Comparison of ENCODE assay signal across 8 mouse cellular contexts in the genomic region with DNA sequence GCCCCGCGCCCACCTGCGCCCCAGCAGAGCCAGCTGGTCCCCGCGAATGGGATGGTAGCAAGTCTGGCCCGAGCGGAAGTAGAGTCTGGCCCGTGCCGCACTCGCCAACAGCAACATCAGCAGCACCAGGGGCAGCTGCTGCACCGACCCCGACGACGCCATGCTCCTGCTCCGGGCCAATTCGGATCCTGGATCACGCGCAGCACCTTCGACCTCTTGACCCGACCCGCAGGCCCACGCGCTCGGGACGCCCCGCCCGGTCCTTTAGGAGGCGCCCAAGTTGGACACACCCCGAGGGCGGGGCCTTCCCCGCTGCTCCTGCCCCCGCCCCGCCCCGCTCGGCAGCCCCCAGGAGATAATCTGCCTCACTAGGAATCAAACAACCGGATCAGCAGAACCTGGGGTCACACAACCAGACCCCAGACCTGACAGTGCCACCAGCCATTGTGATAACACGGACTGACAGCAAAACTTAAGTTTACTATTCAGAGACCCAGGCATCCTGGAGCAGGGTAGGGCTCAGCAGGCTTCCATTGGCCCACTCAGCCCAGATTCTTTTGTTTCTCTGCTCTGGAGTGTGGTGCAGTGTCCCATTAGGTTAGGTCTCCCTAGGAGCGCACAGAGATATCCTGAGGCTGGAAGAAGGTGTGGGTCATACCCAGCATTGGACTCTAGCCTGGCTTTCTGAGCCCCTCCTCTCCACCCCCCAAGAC. TPM values are rescaled to one million over a fixed set of nuclear protein-coding genes. Genes with fewer than 3 reads are reported as not detected.
DNase-seq lines count a peak whose midpoint lies in the region; ATAC-seq and TF ChIP-seq lines count a peak whose summit lies in the region.

TSS of gene Ctsz (minus strand) at position 303 of the 713 bp plus-strand sequence.

- TF ChIP-seq POLR2A in limb, embryonic 14.5 days (IDR thresholded peaks at IDR 0.05; ENCODE audit: borderline replicate concordance, extremely low read depth, insufficient read depth, insufficient read length) = 0 out of 2 replicates have a peak, but pooled peaks have one; percentile 8

- peak; percentile 49 for ATAC-seq in embryonic facial prominence, embryonic 12.5 days (ENCODE audit: insufficient number of reproducible peaks, insufficient read depth, low FRiP score, low TSS enrichment)
- peak; percentile 72 for ATAC-seq in limb, embryonic 14.5 days (ENCODE audit: low FRiP score, low read depth)
- ATAC-seq in midbrain, embryonic 15.5 days (replicated peaks) = peak; percentile 73

- H3K27me3 ChIP-seq in embryonic facial prominence, embryonic 12.5 days = no peaks in the 10 kb centered on the region
- H3K27me3 ChIP-seq in limb, embryonic 14.5 days (ENCODE audit: control insufficient read depth, insufficient read depth, low read length) = no peaks in the 10 kb centered on the region
- no peaks in the 10 kb centered on the region for H3K27me3 ChIP-seq in midbrain, embryonic 15.5 days (replicated peaks)

- under 1% methylated on average over 38 of the region's 38 CpGs for WGBS in embryonic facial prominence, embryonic 12.5 days
- under 1% methylated on average over 34 of the region's 38 CpGs for WGBS in limb, embryonic 14.5 days
- WGBS in midbrain, embryonic 15.5 days = under 1% methylated on average over 38 of the region's 38 CpGs

- H3K36me3 ChIP-seq in embryonic facial prominence, embryonic 12.5 days = peaks cover 12% of the 10 kb centered on the region; the same call in 1 of the 2 replicates
- 0 out of 2 replicates have a peak, but pooled peaks cover 16% of the 10 kb centered on the region for H3K36me3 ChIP-seq in limb, embryonic 14.5 days (ENCODE audit: control insufficient read depth, insufficient read depth, low read length)
- no peaks in the 10 kb centered on the region for H3K36me3 ChIP-seq in midbrain, embryonic 15.5 days (replicated peaks)

- H3K9ac ChIP-seq in embryonic facial prominence, embryonic 12.5 days = peak within 1 kb of the TSS; percentile 54
- H3K9ac ChIP-seq in limb, embryonic 14.5 days (ENCODE audit: low read depth, low read length, severe bottlenecking) = peak within 1 kb of the TSS; percentile 65
- H3K9ac ChIP-seq in midbrain, embryonic 15.5 days = peak within 1 kb of the TSS; percentile 47

- H3K27ac ChIP-seq in embryonic facial prominence, embryonic 12.5 days = no peak within 1 kb of the TSS
- no peak within 1 kb of the TSS for H3K27ac ChIP-seq in limb, embryonic 14.5 days (replicated peaks; ENCODE audit: low read depth, low read length)
- no peak within 1 kb of the TSS for H3K27ac ChIP-seq in midbrain, embryonic 15.5 days

- peaks cover 28% of the 10 kb centered on the region for H3K4me1 ChIP-seq in embryonic facial prominence, embryonic 12.5 days
- peaks cover 23% of the 10 kb centered on the region for H3K4me1 ChIP-seq in limb, embryonic 14.5 days (ENCODE audit: control insufficient read depth, insufficient read depth, low read length)
- peaks cover 21% of the 10 kb centered on the region for H3K4me1 ChIP-seq in midbrain, embryonic 15.5 days

- H3K9me3 ChIP-seq in embryonic facial prominence, embryonic 12.5 days = no peaks in the 10 kb centered on the region
- no peaks in the 10 kb centered on the region for H3K9me3 ChIP-seq in limb, embryonic 14.5 days (ENCODE audit: control insufficient read depth, low read length)
- H3K9me3 ChIP-seq in midbrain, embryonic 15.5 days = no peaks in the 10 kb centered on the region

- H3K4me2 ChIP-seq in embryonic facial prominence, embryonic 12.5 days (replicated peaks) = peak within 1 kb of the TSS; percentile 73
- H3K4me2 ChIP-seq in limb, embryonic 14.5 days (replicated peaks; ENCODE audit: low read depth, low read length, severe bottlenecking) = peak within 1 kb of the TSS; percentile 73
- peak within 1 kb of the TSS; percentile 83 for H3K4me2 ChIP-seq in midbrain, embryonic 15.5 days

- peak; percentile 54 to 66 for DNase-seq in urinary bladder, adult 18-20 months (ENCODE audit: low spot score in 2 of 2)
- DNase-seq in urinary bladder, postnatal 10 days (ENCODE audit: low spot score) = no peak
- DNase-seq in heart, adult 8-10 months (ENCODE audit: low spot score) = peak; percentile 58
- peak; percentile 76 to 82 for DNase-seq in kidney, adult 8-10 months
- DNase-seq in limb, embryonic 14.5 days (ENCODE audit: low spot score) = peak; percentile 73
- peak; percentile 80 to 86 for DNase-seq in spleen, postnatal 10 days (ENCODE audit: low spot score in 2 of 2)

- peak within 1 kb of the TSS; percentile 50 for H3K4me3 ChIP-seq in embryonic facial prominence, embryonic 12.5 days
- peak within 1 kb of the TSS; percentile 49 for H3K4me3 ChIP-seq in limb, embryonic 14.5 days (replicated peaks; ENCODE audit: low read length)
- H3K4me3 ChIP-seq in midbrain, embryonic 15.5 days = peak within 1 kb of the TSS; percentile 48

RNA-seq across cellular contexts. Expression of gene Ctsz, which starts in this region (rescaled TPM):
- 115 and 116 TPM in 2 replicates for polyA plus RNA-seq in embryonic facial prominence, embryonic 12.5 days (2016; fragmentation: Nextera tagmentation; extraction: Ambion mirVana)
- total RNA-seq in heart, adult 8-10 months (2022) = 10 to 100 TPM; 23.2 to 31.4 (median 25.9) TPM
- 201 and 206 TPM in 2 replicates for polyA plus RNA-seq in limb, embryonic 14.5 days (2012; rRNA removed)
- polyA plus RNA-seq in limb, embryonic 14.5 days (2014; fragmentation: Nextera tagmentation; extraction: Ambion mirVana) = 218 and 221 TPM in 2 replicates
- 63.8 and 79.7 TPM in 2 replicates for polyA plus RNA-seq in midbrain, embryonic 15.5 days (2015; fragmentation: Nextera tagmentation; extraction: Ambion mirVana)
